Mouse (Mus musculus) embryonic fibroblast, embryonic 13.5 days (primary cell): ENCODE data around the gene Osbpl5.
A peak's percentile ranks its signal among the peaks of the same experiment; 100 is the strongest.

Source experiments
- CTCF ChIP-seq: IDR thresholded peaks from 2 replicates; pipeline ENCODE4 v1.5.1; 2011; ENCODE audit warnings: mild to moderate bottlenecking, control low read depth, low read length, moderate library complexity, borderline replicate concordance; ENCODE audit not compliant: insufficient read depth
- POLR2A ChIP-seq: IDR thresholded peaks from 2 replicates; pipeline ENCODE4 v1.6.1; 2011; ENCODE audit warnings: low read depth, mild to moderate bottlenecking, control low read depth, low read length, moderate library complexity

DNA sequence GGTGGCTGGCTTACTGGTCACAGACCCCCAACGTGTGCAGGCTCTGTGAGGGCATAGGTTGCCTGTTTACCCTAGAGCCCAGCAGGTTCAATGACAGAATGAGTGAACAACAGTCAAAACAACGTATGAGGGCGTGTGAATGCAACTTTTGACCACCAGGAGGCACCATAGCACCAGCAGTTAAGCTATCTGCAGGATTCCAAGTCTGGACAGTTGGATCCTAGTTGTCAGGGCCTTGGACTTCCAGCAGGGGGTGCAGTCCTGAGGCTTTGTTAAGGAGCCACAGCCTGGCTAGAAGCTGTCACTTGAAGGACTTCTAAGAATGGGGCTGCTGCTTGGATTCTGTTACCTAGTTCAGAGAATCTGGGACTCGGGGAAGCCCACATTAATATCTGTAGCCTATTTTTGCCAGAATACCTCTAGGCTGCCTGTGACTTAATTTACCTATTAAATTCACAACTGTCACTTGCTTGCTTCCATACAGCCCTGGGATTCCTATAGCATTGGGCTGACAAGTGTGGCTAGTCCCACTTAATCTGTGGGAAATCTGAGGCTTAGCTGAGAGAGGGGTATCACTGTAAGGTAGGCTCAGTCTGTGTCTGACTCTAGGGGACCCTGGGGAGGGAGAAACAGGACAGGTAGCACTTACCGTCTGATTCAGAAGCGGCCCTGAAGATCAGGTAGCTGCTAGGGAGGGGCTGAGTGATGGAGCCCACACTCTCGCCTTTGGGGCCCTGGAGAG lies 49.9 kb downstream of the Osbpl5 start:
- TF ChIP-seq POLR2A (no peak), CTCF (peak; percentile 79)
